Comparison of ENCODE assay signal across 8 mouse cellular contexts in the genomic region with DNA sequence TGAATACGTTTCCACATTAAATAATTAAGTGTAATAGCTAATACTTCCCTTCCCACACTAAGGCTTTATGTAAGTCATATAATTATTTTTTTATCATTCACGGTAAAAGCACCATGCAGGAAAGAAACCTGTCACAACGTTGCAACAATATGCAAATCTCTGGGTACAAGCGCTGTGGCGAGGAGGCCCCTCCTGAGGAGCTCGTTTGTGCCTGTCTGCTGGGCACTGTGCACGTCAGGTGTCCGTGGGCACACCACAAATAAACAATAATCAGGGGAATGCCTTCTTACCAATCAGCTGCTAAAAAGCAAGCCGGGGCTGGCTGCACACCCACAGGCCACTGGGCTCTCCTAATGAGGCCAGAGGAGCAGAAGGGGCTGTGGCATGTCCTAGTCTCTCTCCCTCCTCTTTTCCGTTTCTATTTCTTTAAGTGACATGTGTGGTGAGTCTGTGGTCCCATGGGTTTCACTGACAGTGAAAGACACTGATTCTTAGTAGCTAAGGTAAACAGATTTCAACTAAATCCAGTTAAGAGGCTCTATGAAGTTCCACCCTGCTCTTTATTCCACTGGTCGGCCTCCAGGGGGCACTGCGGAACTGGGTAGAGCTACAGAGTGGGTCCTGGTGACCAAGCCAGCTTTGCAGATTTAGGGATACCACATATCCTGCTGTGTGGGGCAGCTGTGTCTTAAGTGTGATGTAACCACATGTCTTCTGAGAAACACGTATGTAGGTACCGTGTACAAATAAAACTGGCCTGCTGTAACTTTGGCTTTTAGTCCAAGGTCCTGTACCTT.
A peak's percentile ranks its signal among the peaks of the same experiment; 100 is the strongest.
DNase-seq lines count a peak whose midpoint lies in the region; ATAC-seq lines count a peak whose summit lies in the region.

No protein-coding gene starts in this region.

- H3K9me3 ChIP-seq in embryonic facial prominence, embryonic 10.5 days, result no peaks in the 10 kb centered on the region
- H3K9me3 ChIP-seq in heart, embryonic 15.5 days (replicated peaks), result no peaks in the 10 kb centered on the region

- H3K4me2 ChIP-seq in heart, embryonic 15.5 days, result no peak overlapping the region

- H3K27ac ChIP-seq in embryonic facial prominence, embryonic 10.5 days (replicated peaks), result no peak overlapping the region
- no peak overlapping the region for H3K27ac ChIP-seq in heart, embryonic 15.5 days

- 56% methylated on average over 14 of the region's 14 CpGs for WGBS in embryonic facial prominence, embryonic 10.5 days
- 58% methylated on average over 14 of the region's 14 CpGs for WGBS in heart, embryonic 15.5 days

- H3K27me3 ChIP-seq in embryonic facial prominence, embryonic 10.5 days (replicated peaks; ENCODE audit: low read depth, poor library complexity, severe bottlenecking), result peaks cover 5% of the 10 kb centered on the region; the same call in 1 of the 2 replicates
- H3K27me3 ChIP-seq in heart, embryonic 15.5 days, result no peaks in the 10 kb centered on the region

- DNase-seq in ES-CJ7 (ENCODE audit: low read depth, low spot score), result peak; percentile 71
- DNase-seq in adrenal gland, postnatal 4 days (ENCODE audit: low spot score in 2 of 2), result peak; percentile 32 to 69
- DNase-seq in embryonic facial prominence, embryonic 10.5 days (ENCODE audit: low spot score), result peak; percentile 84
- DNase-seq in layer of hippocampus, adult 8-10 months (ENCODE audit: low spot score in 2 of 2), result peak; percentile 38 to 55
- DNase-seq in lung, postnatal 14 days, result peak; percentile 78
- DNase-seq in retina, postnatal 7 days (ENCODE audit: low read depth, low spot score), result peak; percentile 59
- peak; percentile 75 for DNase-seq in urinary bladder, postnatal 14 days (ENCODE audit: low spot score)

- H3K9ac ChIP-seq in heart, embryonic 15.5 days, result no peak overlapping the region

- no peak overlapping the region for H3K4me3 ChIP-seq in embryonic facial prominence, embryonic 10.5 days
- no peak overlapping the region for H3K4me3 ChIP-seq in heart, embryonic 15.5 days

- 0 out of 2 replicates have a peak, but pooled peaks have one; percentile 12 for ATAC-seq in heart, embryonic 15.5 days (replicated peaks; ENCODE audit: insufficient number of reproducible peaks, insufficient read depth, low FRiP score, low read depth)

- no peaks in the 10 kb centered on the region for H3K4me1 ChIP-seq in embryonic facial prominence, embryonic 10.5 days
- no peaks in the 10 kb centered on the region for H3K4me1 ChIP-seq in heart, embryonic 15.5 days (replicated peaks)

- H3K36me3 ChIP-seq in embryonic facial prominence, embryonic 10.5 days (replicated peaks), result peaks cover 5% of the 10 kb centered on the region
- H3K36me3 ChIP-seq in heart, embryonic 15.5 days, result peaks cover 32% of the 10 kb centered on the region; the same call in 1 of the 2 replicates
